Mouse (Mus musculus): ENCODE results near the gene Zfyve9.

DNA sequence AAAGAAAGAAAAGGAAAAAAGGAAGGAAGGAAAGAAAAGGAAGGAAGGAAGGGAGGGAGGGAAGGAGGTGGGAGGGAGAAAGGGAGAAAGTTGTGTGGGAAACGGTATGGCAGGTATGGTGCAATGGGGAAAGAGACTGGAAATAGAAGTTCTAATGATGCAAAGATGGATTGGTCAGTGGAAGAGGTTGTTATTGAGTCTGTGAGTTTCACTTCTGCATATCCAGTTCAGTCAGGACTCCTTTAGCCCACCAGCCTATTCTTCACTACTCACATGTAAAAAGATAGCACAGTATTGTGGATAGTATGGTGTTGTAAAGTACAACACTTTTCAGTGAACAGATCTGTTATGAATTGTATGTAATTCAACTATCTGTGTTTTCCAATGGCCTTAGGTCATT lies 9.9 kb upstream of the Zfyve9 start:
- no peak for TF ChIP-seq CTCF (IDR thresholded peaks at IDR 0.05; ENCODE audit: low read depth, low read length)
- TF ChIP-seq GATA1 (IDR thresholded peaks at IDR 0.05; ENCODE audit: borderline replicate concordance, low read length) = no peak
- no peak for TF ChIP-seq TAL1 (conservative IDR thresholded peaks at IDR 0.05; ENCODE audit: low read depth, low read length)
